Mouse (Mus musculus) liver, embryonic 16.5 days (tissue): ENCODE data around the gene Nckipsd. TPM values are rescaled to one million over a fixed set of nuclear protein-coding genes. Genes with fewer than 3 reads are reported as not detected.

Experiments
- ATAC-seq: fragments of 200-750 bp; cut with Nextera tagmentation; 2 replicates; pipeline ENCODE4 v1.8.0; 2017; ENCODE audit warnings: low read depth, mild to moderate bottlenecking, moderate number of reproducible peaks, moderate library complexity
- H3K27ac ChIP-seq: fragments of 300-500 bp; sonication (generic); 2 replicates; pipeline ENCODE4 v1.5.1; 2014; ENCODE audit warnings: mild to moderate bottlenecking, low read length
- H3K27me3 ChIP-seq: fragments of 300-500 bp; sonication (generic); 2 replicates; pipeline ENCODE4 v1.6.1; 2014; ENCODE audit warnings: low read depth, low read length, mixed read lengths; ENCODE audit not compliant: control insufficient read depth, insufficient read depth
- H3K36me3 ChIP-seq: fragments of 300-500 bp; sonication (generic); 2 replicates; pipeline ENCODE4 v1.6.1; 2014; ENCODE audit warnings: mild to moderate bottlenecking; ENCODE audit not compliant: control insufficient read depth, insufficient read depth
- H3K4me1 ChIP-seq: fragments of 300-500 bp; sonication (generic); 2 replicates; pipeline ENCODE4 v1.6.1; 2014; ENCODE audit warnings: low read depth, low read length, mixed read lengths; ENCODE audit not compliant: control insufficient read depth
- H3K4me2 ChIP-seq: fragments of 300-500 bp; sonication (generic); 2 replicates; pipeline ENCODE4 v1.6.1; 2014; ENCODE audit warnings: low read depth, low read length, mixed read lengths
- H3K4me3 ChIP-seq: fragments of 300-500 bp; sonication (generic); 2 replicates; pipeline ENCODE4 v1.5.1; 2014; ENCODE audit warnings: low read depth, mild to moderate bottlenecking, low read length
- H3K9ac ChIP-seq: fragments of 300-500 bp; sonication (generic); 2 replicates; pipeline ENCODE4 v1.6.1; 2014; ENCODE audit warnings: low read depth, low read length
- H3K9me3 ChIP-seq: fragments of 300-500 bp; sonication (generic); replicated peaks from 2 replicates; pipeline ENCODE4 v1.6.1; 2016; ENCODE audit warnings: low read length; ENCODE audit not compliant: control insufficient read depth
- WGBS: fragments of 180-500 bp; shearing (Covaris S2); extraction: QIAGEN DNeasy Blood & Tissue Kit; methylation state at CpG from one replicate; pipeline ENCODE4 v1.1.7; 2014; ENCODE audit not compliant: insufficient replicate concordance; 5-methylcytosine and 5-hydroxymethylcytosine counted together
- polyA plus RNA-seq: library from polyadenylated mRNA; unstranded; fragments of >200 nt; fragmentation: Nextera tagmentation; extraction: Ambion mirVana; gene quantifications from 2 replicates; pipeline ENCODE4 v1.2.1, GENCODE M21; 2015

Gene Nckipsd
- polyA plus RNA-seq, 1 experiment from 2014 or later = 3.6 TPM

DNA sequence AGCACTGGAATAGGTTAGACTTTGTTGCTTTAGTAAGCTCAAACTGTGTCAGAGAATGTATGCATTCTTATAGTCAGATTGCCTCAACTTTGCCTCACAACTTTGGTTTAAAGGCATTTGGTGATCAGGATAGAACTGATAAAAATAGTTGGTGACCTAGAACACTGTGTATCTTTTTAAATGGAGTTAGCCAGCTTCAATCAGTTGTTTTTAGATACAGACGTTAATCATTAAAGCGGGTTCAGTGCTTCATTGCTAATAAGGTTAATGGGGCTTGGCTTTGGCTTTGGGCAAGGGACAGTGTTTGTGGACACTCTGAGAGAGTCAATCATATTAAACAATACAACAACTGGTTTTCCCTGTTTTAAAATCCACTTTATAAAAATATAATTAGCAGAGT is 12.9 kb upstream of the Nckipsd start:
- H3K27ac ChIP-seq = peak overlapping the region; percentile 89
- peaks cover 30% of the 10 kb centered on the region for H3K36me3 ChIP-seq
- H3K4me2 ChIP-seq = peak overlapping the region; percentile 73
- H3K9me3 ChIP-seq = no peaks in the 10 kb centered on the region
- no peaks in the 10 kb centered on the region for H3K27me3 ChIP-seq
- peaks cover 61% of the 10 kb centered on the region for H3K4me1 ChIP-seq
- peak overlapping the region; percentile 60 for H3K4me3 ChIP-seq
- 33% methylated on average over 2 of the region's 2 CpGs for WGBS
- ATAC-seq = peak; percentile 33
- peak overlapping the region; percentile 22; the same call in 1 of the 2 replicates for H3K9ac ChIP-seq

DNA sequence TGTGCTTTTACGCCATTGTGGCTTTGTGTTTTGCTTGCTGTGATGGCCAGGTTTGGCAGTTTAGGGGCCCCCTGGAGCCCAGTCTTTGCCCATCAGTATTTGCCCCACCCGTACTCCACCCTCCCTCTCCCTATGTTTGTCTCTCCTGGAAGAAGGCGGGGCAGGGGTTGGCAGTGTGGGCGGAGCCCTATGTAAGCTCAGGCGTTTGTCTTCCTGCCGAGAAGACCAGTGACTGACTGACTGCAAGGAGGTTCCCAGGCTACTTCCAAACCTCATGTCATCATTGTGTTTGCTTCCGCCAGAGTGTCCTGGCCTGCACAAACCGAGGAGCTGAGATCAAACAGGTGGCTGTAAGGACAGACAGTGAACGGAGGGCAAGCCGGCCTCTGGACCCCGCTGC is 12.4 kb upstream of the Nckipsd start:
- 30% methylated on average over 11 of the region's 11 CpGs for WGBS
- H3K4me1 ChIP-seq = peaks cover 59% of the 10 kb centered on the region
- H3K27me3 ChIP-seq = no peaks in the 10 kb centered on the region
- peak; percentile 97 for ATAC-seq
- H3K9ac ChIP-seq = peak overlapping the region; percentile 64
- H3K4me3 ChIP-seq = peak overlapping the region; percentile 60
- H3K9me3 ChIP-seq = no peaks in the 10 kb centered on the region
- H3K27ac ChIP-seq = peak overlapping the region; percentile 89
- H3K36me3 ChIP-seq = peaks cover 30% of the 10 kb centered on the region
- H3K4me2 ChIP-seq = peak overlapping the region; percentile 73

DNA sequence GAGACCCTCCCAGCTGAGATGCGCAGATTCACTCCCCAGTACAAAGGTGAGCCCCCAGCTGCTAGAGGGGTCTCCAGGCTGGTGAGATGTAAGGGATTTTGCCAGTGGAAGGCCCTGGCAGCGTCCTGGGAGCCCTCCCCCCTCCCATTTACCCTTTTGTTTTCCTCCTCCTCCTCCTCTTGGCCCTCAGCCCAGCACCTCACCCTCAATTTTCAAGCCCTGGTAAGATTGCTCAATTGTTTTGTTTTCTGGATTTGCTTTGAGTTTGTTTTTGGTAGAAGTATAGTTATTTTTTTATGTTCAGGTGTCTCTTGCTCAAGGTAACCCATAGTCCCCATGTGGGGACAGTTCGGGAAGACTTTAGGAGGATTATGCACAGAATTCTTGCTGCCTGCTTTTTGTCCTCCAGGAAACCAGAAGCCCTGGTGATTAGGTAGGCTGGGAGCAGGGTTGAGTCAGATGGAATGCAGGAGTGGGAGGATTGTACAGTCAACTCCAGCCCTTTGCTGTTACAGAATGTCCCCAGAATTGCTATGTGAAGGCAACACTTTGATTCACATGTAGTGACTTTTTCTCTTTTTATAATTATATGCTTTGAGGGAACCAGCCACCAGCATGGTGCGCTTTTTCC is 11.7 kb upstream of the Nckipsd start:
- no peaks in the 10 kb centered on the region for H3K27me3 ChIP-seq
- peak; percentile 15; the same call in 1 of the 2 replicates for ATAC-seq
- peak overlapping the region; percentile 60 for H3K4me3 ChIP-seq
- H3K9me3 ChIP-seq = no peaks in the 10 kb centered on the region
- H3K36me3 ChIP-seq = peaks cover 35% of the 10 kb centered on the region
- peak overlapping the region; percentile 89 for H3K27ac ChIP-seq
- peak overlapping the region; percentile 73 for H3K4me2 ChIP-seq
- peaks cover 54% of the 10 kb centered on the region for H3K4me1 ChIP-seq
- H3K9ac ChIP-seq = peak overlapping the region; percentile 64
- WGBS = 75% methylated on average over 4 of the region's 4 CpGs

DNA sequence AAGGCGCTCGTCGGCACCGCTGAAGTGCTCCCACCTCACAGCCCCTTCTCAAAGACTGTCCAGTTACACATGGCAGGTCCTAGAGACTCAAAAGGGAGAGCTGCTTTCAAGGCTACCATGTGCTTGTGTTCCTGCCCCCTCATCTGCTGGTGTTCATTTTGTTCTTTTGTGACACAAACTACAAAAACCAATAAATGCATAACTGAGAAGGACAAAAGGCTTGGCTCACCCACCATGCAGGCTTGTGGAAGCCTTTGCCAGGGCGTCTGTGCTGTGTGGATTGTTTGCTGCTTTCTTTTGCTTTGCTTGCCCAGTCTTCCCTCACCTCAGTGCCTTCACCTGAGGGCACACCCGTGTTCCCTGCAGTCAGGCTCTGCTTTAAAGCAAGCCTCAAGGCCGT is 10.7 kb upstream of the Nckipsd start:
- Histone ChIP-seq H3K36me3 (peaks cover 43% of the 10 kb centered on the region), H3K27ac (peak overlapping the region; percentile 89; the same call in 1 of the 2 replicates), H3K9me3 (no peaks in the 10 kb centered on the region), H3K4me1 (peaks cover 48% of the 10 kb centered on the region), H3K4me3 (peak overlapping the region; percentile 60; the same call in 1 of the 2 replicates), H3K27me3 (no peaks in the 10 kb centered on the region), H3K4me2 (peak overlapping the region; percentile 4; the same call in 1 of the 2 replicates), H3K9ac (no peak overlapping the region)
- 86% methylated on average over 7 of the region's 7 CpGs for WGBS
- ATAC-seq = no peak

DNA sequence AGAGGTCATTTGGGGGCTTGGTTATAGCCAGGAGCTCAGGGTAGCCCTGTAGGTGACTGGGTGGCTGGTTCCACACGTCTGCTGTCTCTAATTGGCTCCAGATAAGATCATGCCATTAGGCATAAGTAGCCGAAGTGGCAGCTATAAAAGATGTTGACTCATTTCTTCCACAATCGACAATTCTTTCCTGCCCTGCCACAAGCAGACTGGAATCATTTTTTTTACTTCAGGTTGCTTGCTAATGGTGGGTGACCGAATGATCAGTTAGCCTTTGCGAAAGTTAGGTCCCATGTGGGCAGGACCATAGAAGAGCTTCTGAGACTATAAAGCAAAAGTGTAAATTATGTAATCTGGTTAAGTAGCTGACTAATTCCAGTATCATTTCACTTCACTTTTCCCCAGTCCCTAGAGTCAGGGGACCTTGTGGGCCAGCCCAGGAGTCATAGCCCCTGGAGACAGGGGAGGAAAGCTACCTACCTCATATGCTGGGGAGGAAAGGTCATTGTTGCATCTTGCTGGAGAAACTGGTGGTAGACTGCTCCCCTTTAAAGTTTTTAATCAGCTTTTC is 9.6 kb upstream of the Nckipsd start:
- H3K27ac ChIP-seq = peak overlapping the region; percentile 14; the same call in 1 of the 2 replicates
- ATAC-seq = no peak
- H3K36me3 ChIP-seq = peaks cover 48% of the 10 kb centered on the region
- H3K4me1 ChIP-seq = peaks cover 37% of the 10 kb centered on the region
- no peaks in the 10 kb centered on the region for H3K9me3 ChIP-seq
- 73% methylated on average over 5 of the region's 5 CpGs for WGBS
- no peak overlapping the region for H3K9ac ChIP-seq
- H3K27me3 ChIP-seq = no peaks in the 10 kb centered on the region
- no peak overlapping the region for H3K4me2 ChIP-seq
- H3K4me3 ChIP-seq = no peak overlapping the region

DNA sequence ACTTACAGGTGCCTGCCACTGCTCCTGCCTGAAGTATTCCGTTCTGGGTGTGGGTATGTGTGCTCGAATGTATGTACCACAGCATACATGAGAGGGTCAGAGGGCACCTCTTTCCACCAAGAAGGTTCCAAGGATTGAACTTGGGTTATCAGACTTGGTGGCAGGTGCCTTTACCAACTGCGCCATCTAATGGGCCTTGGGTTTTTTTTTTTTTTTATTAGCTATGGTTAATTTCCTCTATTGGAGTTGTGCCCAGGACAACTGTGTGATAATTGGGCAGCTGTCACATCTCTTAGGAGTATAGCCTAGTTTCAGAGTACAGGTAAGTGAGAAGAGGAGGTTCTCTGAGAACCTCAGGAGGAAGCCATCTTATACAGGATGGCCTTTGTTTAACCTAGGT is 8.6 kb upstream of the Nckipsd start:
- peaks cover 57% of the 10 kb centered on the region for H3K36me3 ChIP-seq
- no peak for ATAC-seq
- H3K9ac ChIP-seq = no peak overlapping the region
- H3K27me3 ChIP-seq = no peaks in the 10 kb centered on the region
- no peak overlapping the region for H3K4me3 ChIP-seq
- H3K4me1 ChIP-seq = peaks cover 30% of the 10 kb centered on the region
- 79% methylated on average over 3 of the region's 3 CpGs for WGBS
- H3K9me3 ChIP-seq = no peaks in the 10 kb centered on the region
- no peak overlapping the region for H3K27ac ChIP-seq
- no peak overlapping the region for H3K4me2 ChIP-seq

DNA sequence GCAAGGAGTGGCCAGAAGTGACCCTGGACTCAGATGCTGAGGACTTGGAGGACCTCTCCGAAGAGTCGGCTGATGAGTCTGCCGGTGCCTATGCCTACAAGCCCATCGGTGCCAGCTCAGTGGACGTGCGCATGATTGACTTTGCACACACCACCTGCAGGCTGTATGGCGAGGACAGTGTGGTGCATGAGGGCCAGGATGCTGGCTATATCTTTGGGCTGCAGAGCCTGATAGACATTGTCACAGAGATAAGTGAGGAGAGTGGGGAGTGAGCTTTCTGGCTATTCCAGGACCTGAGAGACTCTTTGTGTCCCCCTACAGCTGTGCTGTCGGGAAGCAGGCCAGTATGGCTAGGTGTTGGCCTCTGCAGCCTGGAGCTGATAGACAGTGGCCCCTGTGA is 2.4 kb upstream of the Nckipsd start:
- Histone ChIP-seq H3K36me3 (peaks cover 43% of the 10 kb centered on the region), H3K4me2 (peak overlapping the region; percentile 14; the same call in 1 of the 2 replicates), H3K27ac (peak overlapping the region; percentile 84), H3K9ac (no peak overlapping the region), H3K27me3 (no peaks in the 10 kb centered on the region), H3K9me3 (no peaks in the 10 kb centered on the region), H3K4me1 (peaks cover 53% of the 10 kb centered on the region), H3K4me3 (no peak overlapping the region)
- peak; percentile 60 for ATAC-seq
- 49% methylated on average over 8 of the region's 8 CpGs for WGBS

DNA sequence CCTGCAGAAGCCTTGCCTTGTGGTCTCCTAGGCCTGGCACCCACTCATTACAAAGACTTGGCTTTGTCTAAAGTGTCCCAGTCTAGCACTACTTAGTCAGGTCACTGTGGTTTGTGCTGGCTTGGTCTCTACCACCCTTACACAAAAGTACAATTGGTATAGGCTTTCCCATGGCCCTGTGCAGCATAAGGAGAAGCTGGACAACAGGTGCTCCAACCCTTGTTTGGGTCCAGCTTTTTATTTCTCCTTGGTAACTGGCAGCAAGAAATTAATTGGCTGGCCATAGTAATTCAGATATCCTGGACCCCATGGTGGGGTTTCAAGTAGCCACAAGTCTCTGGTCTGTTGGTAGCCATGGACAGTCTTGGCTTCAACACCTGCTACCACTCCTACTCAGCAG is 1.8 kb upstream of the Nckipsd start:
- Histone ChIP-seq H3K4me2 (0 out of 2 replicates have a peak overlapping the region, but pooled peaks have one; percentile 4), H3K27ac (peak overlapping the region; percentile 84), H3K9me3 (no peaks in the 10 kb centered on the region), H3K9ac (peak overlapping the region; percentile 9; the same call in 1 of the 2 replicates), H3K36me3 (peaks cover 38% of the 10 kb centered on the region), H3K4me1 (peaks cover 53% of the 10 kb centered on the region), H3K27me3 (no peaks in the 10 kb centered on the region), H3K4me3 (no peak overlapping the region)
- no peak for ATAC-seq

DNA sequence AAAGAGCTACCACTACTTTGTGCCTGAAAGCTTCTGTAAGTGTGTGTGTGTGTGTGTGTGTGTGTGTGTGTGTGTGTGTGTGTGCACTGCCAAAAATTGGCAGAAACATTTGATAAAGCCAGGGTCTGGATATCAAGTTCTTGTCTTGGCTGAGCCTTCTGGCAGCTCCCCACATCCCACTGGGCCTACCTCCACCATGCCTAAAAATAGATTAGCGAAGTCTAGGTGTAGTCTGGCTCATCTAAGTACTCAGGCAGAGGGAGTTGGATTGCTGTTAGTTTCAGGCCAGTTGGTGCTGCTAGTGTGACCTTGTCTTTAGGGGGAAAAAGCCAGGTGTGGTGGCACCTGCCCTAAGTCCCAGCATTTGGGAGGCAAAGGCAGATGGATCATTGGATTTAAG is 1.3 kb upstream of the Nckipsd start:
- no peaks in the 10 kb centered on the region for H3K27me3 ChIP-seq
- no peak overlapping the region for H3K4me3 ChIP-seq
- H3K9me3 ChIP-seq = no peaks in the 10 kb centered on the region
- peaks cover 34% of the 10 kb centered on the region for H3K36me3 ChIP-seq
- H3K4me2 ChIP-seq = no peak overlapping the region
- ATAC-seq = no peak
- peaks cover 53% of the 10 kb centered on the region for H3K4me1 ChIP-seq
- peak overlapping the region; percentile 84 for H3K27ac ChIP-seq
- H3K9ac ChIP-seq = peak overlapping the region; percentile 2; the same call in 1 of the 2 replicates
- 65% methylated on average over 1 of the region's 1 CpGs for WGBS
